Mouse (Mus musculus): ENCODE measurements at regions not wholly inside any gene's neighbourhood (a gene's known extent, or its start where the extent isn't known, plus 50 kb on each side); places are given as distances from the start of the nearest gene placed in this dataset.

DNA sequence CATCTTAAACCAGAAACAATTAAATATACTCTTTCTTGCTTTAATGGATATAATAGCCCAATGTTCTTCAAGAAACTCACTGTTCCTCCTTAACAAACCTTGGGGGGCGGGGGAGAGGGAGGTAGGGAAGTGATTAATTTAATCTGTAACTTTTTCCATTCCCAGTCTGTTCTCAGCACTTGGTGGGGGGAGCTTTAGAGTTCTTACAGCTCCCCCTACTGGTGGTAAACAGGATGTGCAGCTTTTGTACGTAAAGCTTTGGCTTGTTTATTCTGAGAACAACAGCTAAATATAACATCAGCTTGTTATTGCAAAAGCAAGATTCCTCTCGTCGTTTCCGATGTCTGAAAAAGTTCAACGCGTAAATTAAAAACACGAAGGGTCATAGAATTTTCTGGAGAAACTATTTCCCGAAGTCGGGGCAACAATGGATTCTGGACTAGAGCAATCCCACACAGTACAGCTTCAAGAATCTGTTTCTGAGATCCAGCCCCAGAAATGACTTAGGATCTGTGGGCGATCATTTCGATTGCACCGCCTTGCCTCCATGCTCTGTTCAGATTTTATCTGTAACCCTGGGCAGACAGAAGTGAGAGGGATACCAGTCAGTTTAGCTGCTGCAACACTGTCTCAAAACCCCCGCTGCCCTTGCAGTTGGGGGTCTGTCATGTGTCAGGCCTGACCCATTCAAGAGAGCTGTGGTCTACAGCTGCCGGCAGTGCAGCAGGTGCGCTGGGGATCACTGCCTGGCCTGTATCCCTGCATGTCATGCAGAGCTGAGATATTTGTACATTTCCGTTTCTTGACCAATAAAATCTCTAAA lies 183.1 kb upstream of the Ednrb start:
- DNase-seq (ENCODE audit: low read depth in 1 of 2, low spot score in 2 of 2) = peak in 1 of 2 experiments; percentile 7

- DNase-seq (ENCODE audit: low read depth in 1 of 2, low spot score in 2 of 2) = no peak
Observed at GRCm38 (mm10) chr14:104008538-104008937, 164.3 kb upstream of the Ednrb start.

GRCm38 (mm10) chr14:104006426-104006825 lies 162.2 kb upstream of the Ednrb start:
- no peak for DNase-seq (ENCODE audit: low read depth in 1 of 2, low spot score in 2 of 2)

DNA sequence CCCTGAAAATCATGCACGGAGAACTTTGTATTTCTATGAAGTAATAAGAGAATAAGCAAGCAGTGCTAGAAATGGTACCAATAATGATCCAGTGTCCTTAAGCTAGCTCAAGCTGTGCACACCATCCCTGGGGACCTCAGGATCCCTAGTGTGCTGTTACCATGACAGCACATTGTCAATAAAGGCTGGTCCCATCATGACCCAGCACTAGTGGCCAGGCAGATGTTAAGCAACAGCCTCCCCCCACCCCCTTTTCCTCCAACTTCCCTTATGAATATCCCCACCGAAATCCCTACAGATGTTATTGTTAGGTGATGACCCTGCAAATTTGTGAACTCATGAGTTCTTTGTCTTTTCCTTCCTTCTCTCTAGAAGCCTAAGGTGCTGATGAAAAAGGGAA lies 160.9 kb upstream of the Ednrb start:
- DNase-seq (ENCODE audit: low read depth in 1 of 2, low spot score in 2 of 2) = no peak

DNA sequence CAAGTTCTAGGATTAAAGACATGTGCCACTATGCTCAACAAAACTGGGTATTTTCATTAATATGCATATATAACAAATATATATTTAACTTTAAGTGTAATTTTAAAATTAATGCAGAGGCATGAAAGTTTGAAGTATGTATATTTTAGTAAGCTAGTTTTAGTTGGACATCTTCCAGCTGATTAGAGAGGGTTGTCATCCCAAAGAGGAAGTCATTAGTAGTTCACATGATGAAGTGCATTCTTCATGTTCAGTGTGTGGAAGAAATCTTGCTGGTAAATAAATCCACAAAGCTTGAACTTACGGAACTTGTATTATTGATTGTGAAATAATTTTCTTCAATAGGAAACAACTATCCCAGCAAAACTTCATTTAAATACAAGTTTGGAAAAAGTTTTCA lies 158.2 kb upstream of the Ednrb start:
- DNase-seq (ENCODE audit: low read depth in 1 of 2, low spot score in 2 of 2) = no peak

GRCm38 (mm10) chr14:103990418-103990817 lies 146.2 kb upstream of the Ednrb start:
- DNase-seq (ENCODE audit: low read depth in 1 of 2, low spot score in 2 of 2) = no peak

DNA sequence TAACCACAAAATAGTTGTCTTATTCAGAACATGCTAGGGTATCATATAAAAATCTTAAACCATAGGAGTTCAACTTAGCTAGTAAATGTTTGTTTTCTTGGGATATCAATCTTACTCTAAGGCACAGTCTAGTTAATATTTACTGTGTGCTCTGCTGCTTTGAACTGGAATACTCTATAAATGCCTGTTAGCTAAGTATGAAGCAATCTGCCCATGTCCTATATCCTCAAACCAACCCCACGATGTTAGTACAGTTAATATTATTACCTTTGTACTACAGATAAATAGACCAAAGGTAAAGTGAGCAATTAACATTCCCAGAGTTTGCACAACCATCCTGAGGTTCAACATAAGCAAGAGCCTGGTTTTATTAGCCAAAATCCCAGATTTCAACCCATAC lies 145.7 kb upstream of the Ednrb start:
- no peak for DNase-seq (ENCODE audit: low read depth in 1 of 2, low spot score in 2 of 2)

- no peak for DNase-seq (ENCODE audit: low read depth in 1 of 2, low spot score in 2 of 2)
Observed at GRCm38 (mm10) chr14:103987266-103987665, 143.1 kb upstream of the Ednrb start.

DNA sequence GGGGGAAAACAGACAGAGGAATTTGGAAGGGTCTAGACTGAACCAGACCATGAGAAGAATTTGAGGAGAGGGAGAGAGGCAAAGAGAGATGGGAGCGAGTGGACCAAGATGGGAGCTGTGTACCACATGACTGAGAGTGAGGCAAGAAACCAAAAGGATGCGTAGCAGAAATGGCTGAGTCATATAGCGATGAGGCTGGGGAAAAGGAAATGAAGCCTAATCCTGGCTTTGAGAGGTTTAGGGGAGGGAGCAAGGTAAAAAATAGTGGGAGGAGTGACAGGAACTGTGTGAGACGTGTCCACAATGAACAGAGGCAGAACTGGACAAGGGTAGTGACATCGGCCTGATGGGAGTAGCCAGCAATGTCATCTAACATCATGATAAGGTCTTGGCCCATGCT lies 140.1 kb upstream of the Ednrb start:
- DNase-seq (ENCODE audit: low read depth in 1 of 2, low spot score in 2 of 2) = no peak

GRCm38 (mm10) chr14:103978808-103979207 lies 134.6 kb upstream of the Ednrb start:
- no peak for DNase-seq (ENCODE audit: low read depth in 1 of 2, low spot score in 2 of 2)

- DNase-seq (ENCODE audit: low read depth in 1 of 2, low spot score in 2 of 2) = no peak
Observed at GRCm38 (mm10) chr14:103977769-103978168, 133.6 kb upstream of the Ednrb start.

DNA sequence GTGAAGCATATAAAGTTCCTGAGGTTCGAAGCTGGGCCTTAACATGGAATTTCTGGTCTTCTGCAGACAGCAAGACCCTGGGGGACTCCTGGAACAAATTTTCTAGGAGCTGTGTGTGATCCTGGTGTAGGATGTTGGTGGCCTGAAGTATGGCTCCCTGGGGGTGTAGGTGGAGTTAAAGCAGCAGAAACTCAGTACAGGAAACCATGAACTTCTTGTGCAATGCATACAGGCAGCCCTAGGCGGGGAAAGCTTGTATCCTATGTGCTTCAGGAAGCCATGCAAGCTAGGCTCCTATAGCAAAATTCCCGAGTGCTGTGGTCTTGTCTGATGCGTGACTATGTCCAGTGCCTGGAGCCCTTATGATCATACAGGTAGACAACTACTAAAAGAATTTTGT lies 129.8 kb upstream of the Ednrb start:
- no peak for DNase-seq (ENCODE audit: low read depth in 1 of 2, low spot score in 2 of 2)

- no peak for DNase-seq (ENCODE audit: low read depth in 1 of 2, low spot score in 2 of 2)
Observed at GRCm38 (mm10) chr14:103973111-103973510, 128.9 kb upstream of the Ednrb start.

DNA sequence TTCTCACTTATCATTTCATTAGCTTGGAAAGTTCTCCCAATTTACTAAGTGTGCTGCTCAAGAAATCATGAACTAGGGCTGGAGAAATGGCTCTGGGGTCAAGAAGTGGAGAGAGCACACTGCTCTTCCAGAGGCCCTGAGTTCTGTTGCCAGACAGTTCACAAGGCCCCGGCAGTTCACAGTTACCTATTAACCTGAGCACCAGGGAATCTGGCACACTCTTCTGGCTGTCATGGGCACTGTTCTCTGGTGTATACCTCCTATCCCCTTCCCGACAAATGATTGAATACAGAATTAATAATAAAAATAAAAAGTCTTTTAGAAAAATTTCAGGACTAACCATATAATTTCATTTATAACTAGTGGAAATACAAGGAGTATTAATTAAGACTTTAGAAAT lies 125.1 kb upstream of the Ednrb start:
- DNase-seq (ENCODE audit: low read depth in 1 of 2, low spot score in 2 of 2) = no peak

DNA sequence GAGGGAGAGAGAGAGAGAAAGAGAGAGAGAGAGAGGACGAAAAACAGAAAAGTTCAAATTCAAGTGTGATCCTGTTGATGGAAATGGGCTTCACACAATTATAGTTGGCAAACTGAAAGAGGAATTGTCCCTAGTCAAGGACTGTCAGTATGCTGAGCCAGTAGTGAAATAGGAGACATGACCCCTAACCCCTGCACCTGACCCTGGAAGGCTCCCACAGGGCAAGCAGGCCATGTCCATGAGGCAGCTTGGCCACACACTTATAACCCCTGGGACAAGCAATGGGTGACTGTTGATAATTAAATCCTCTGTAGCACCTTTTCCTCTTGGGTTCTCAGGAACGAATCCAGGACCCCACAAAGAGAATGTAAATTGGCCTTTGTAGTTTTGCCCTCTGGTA lies 122.1 kb upstream of the Ednrb start:
- no peak for DNase-seq (ENCODE audit: low read depth in 1 of 2, low spot score in 2 of 2)

GRCm38 (mm10) chr14:103962303-103962881 lies 118.2 kb upstream of the Ednrb start:
- DNase-seq (ENCODE audit: low read depth in 1 of 2, low spot score in 2 of 2) = no peak

DNA sequence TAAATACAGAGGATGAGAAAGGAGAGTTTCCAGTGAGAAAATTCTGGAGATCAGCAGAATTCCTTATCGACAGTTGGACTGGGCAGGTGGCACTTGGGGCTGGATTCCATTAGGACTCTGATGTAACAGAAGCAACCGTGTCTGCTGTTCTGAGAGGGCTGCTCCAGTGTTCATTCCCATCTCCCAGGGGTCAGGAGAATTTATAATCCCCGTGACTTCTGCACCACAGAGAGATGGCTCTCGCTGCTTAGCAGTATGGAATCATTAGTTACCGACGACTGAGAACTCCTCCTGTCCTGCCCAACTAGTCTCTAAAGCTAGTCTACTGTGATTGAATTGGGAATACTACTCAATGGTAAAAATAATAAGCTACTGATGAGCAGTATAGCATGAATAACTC lies 107.7 kb upstream of the Ednrb start:
- no peak for DNase-seq (ENCODE audit: low read depth in 1 of 2, low spot score in 2 of 2)

- DNase-seq (ENCODE audit: low read depth in 1 of 2, low spot score in 2 of 2) = no peak
Observed at GRCm38 (mm10) chr14:103949950-103950349, 105.7 kb upstream of the Ednrb start.

DNA sequence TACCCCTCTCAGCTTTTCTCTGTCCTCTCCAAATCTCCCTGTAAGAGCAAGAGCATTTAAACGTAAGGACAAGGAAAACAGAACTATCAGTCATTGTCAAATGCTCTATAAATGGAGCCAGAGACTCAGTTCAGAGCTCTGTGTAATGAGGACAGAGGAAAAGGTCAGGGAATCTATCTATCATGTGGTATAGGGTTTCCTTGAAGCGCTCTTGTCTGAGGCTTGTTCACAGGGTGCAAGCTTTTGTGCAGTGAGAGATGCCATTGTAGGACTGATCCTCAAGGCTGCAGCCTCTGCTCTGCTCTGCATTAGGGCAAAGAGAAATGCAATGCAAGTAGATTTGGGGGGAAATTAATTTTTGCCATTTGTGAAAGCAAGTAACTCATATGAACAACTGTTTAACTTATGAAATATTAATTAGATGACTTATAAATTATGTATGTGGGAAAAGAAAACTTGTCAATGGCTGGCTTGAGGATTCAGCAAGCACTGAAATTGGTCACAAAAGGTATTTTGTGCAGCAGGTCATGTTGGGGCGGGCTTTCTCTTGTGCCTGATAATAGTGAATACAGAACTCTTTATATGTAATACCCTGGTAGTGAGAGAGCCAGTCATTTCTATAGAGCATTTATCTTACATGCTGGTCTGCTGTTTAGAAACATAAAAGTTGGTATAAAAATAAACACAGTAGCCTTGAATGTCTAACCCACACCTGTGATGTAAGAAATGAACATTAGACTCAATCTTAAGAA lies 104.0 kb upstream of the Ednrb start:
- no peak for DNase-seq (ENCODE audit: low read depth in 1 of 2, low spot score in 2 of 2)

- peak; percentile 19 to 33 for DNase-seq (ENCODE audit: low read depth in 1 of 2, low spot score in 2 of 2)
Observed at GRCm38 (mm10) chr14:103945753-103946152, 101.6 kb upstream of the Ednrb start.

DNA sequence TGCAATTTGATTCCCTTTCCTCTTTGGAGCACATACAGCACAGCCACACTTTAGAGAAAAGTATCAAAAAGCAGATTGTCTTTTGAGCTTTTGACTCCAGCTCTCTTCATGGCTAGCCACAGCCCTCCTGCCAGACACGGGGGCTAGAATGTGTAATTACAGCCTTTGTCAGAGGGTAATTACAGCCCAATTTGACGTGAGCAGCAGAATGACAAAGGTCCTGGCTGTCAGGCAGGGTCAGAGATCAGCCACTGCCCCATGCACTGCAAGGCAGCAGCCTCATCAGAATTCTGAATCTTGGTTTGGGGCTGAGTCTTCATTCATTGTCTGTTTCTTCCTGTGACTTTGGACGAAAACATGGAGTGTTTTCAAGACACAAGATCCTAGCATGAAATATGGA lies 95.7 kb upstream of the Ednrb start:
- DNase-seq (ENCODE audit: low read depth in 1 of 2, low spot score in 2 of 2) = no peak

DNA sequence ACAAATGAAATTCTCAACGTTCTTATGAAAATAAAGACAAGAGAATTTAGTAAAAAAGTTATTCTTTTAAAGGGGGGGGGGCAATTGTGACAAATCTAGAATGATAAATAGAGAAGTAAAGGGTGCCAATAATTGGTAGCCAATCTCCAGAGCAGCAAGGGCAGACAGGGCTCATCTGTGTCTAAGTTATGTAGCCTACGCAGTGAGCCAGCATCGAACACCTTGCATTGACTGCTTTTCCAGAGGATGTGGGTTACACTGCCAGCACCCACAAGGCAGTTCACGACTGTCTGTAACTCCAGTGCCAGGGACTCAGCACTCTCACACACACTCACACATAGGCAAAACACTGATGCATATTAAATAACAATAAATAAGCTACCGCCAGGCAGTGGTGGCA lies 94.7 kb upstream of the Ednrb start:
- no peak for DNase-seq (ENCODE audit: low read depth in 1 of 2, low spot score in 2 of 2)

Data from monocyte, adult 2 months (primary cell).